Mouse (Mus musculus): ENCODE data around the gene Gpr157. TPM values are rescaled to one million over a fixed set of nuclear protein-coding genes. Genes with fewer than 3 reads are reported as not detected.

Gene Gpr157
- polyA plus RNA-seq, 1 experiment from 2014 or later = 4.5 TPM

- no peak overlapping the region for H3K9ac ChIP-seq (ENCODE audit: low read length)
- H3K4me2 ChIP-seq (ENCODE audit: low read depth, low read length) = no peak overlapping the region
- no peak overlapping the region for H3K27ac ChIP-seq (ENCODE audit: low read length)
- H3K36me3 ChIP-seq (ENCODE audit: control insufficient read depth, insufficient read depth) = peaks cover 4% of the 10 kb centered on the region; the same call in 1 of the 2 replicates
- no peaks in the 10 kb centered on the region for H3K4me1 ChIP-seq (ENCODE audit: control insufficient read depth, insufficient read depth, low read length)
- WGBS = 74% methylated on average over 16 of the region's 16 CpGs
- H3K27me3 ChIP-seq (ENCODE audit: control insufficient read depth, insufficient read depth, low read length) = no peaks in the 10 kb centered on the region
- H3K4me3 ChIP-seq (ENCODE audit: low read length) = no peak overlapping the region
- no peaks in the 10 kb centered on the region for H3K9me3 ChIP-seq (replicated peaks; ENCODE audit: control insufficient read depth, low read length)
- no peak for ATAC-seq (replicated peaks; ENCODE audit: extremely low read depth, insufficient read depth, low FRiP score)
These were observed 25.5 kb upstream of the Gpr157 start for GRCm38 (mm10) chr4:150061432-150062225.

DNA sequence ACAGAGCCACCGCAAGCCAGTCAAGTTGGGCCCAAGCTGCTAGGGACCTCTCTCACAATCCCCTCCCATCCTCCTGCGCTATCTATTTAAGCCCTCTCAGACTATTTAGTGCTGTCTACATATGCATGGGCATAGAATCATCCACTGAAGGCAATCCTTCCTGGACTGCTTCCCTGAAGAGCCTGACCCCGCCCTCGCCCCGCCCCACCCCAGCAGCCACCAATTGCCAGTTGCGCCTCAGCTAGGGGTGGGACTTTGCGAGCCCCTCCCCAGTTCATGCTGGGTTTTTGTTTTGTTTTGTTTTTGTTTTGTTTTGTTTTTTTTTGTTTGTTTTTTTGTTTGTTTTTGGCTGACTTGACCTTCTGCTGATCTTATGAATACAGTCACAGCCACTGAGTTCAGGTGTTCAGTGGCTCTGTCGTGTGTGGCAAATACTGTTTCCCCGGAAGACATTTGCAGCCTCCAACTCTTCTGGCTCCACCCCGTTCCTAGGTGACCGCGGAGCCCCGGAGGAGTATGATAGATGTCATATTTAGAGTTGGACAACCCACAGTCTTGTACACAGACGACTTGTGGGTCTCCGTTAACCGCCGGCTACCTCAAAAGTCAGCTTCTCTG is 20.4 kb upstream of the Gpr157 start:
- no peak for ATAC-seq (replicated peaks; ENCODE audit: extremely low read depth, insufficient read depth, low FRiP score)
- Histone ChIP-seq H3K9me3 (replicated peaks; ENCODE audit: control insufficient read depth, low read length) (no peaks in the 10 kb centered on the region), H3K4me3 (ENCODE audit: low read length) (no peak overlapping the region), H3K36me3 (ENCODE audit: control insufficient read depth, insufficient read depth) (no peaks in the 10 kb centered on the region), H3K27me3 (ENCODE audit: control insufficient read depth, insufficient read depth, low read length) (no peaks in the 10 kb centered on the region), H3K9ac (ENCODE audit: low read length) (no peak overlapping the region), H3K27ac (ENCODE audit: low read length) (no peak overlapping the region), H3K4me2 (ENCODE audit: low read depth, low read length) (no peak overlapping the region), H3K4me1 (ENCODE audit: control insufficient read depth, insufficient read depth, low read length) (peaks cover 7% of the 10 kb centered on the region)
- 80% methylated on average over 17 of the region's 17 CpGs for WGBS

DNA sequence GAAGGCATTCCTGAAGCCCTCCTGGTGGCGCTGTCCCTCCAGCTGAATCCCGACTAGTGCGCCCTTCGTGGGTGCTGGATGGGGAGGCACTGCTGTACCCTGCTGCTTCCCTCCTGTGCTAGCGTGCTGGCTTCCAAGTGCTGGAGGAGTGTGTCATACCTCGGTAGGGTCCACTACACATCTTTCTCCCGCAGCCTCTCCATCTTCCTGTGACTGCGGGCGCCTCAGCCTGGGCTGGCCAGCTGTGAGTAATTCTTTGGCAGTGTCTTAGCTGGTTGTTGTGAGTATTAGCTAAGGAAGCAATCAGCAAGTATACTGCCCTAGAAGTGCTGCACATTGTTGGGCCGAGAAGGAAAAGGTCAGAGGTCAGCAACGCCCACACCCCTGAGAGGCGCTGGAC is 18.9 kb upstream of the Gpr157 start:
- WGBS = 78% methylated on average over 12 of the region's 12 CpGs
- no peaks in the 10 kb centered on the region for H3K36me3 ChIP-seq (ENCODE audit: control insufficient read depth, insufficient read depth)
- ATAC-seq (replicated peaks; ENCODE audit: extremely low read depth, insufficient read depth, low FRiP score) = no peak
- H3K27ac ChIP-seq (ENCODE audit: low read length) = no peak overlapping the region
- H3K4me1 ChIP-seq (ENCODE audit: control insufficient read depth, insufficient read depth, low read length) = peaks cover 7% of the 10 kb centered on the region
- no peak overlapping the region for H3K4me3 ChIP-seq (ENCODE audit: low read length)
- no peaks in the 10 kb centered on the region for H3K9me3 ChIP-seq (replicated peaks; ENCODE audit: control insufficient read depth, low read length)
- no peak overlapping the region for H3K9ac ChIP-seq (ENCODE audit: low read length)
- no peaks in the 10 kb centered on the region for H3K27me3 ChIP-seq (ENCODE audit: control insufficient read depth, insufficient read depth, low read length)
- no peak overlapping the region for H3K4me2 ChIP-seq (ENCODE audit: low read depth, low read length)

GRCm38 (mm10) chr4:150070136-150070535 is 17.0 kb upstream of the Gpr157 start:
- no peaks in the 10 kb centered on the region for H3K9me3 ChIP-seq (replicated peaks; ENCODE audit: control insufficient read depth, low read length)
- no peak overlapping the region for H3K4me3 ChIP-seq (ENCODE audit: low read length)
- no peak overlapping the region for H3K27ac ChIP-seq (ENCODE audit: low read length)
- no peaks in the 10 kb centered on the region for H3K27me3 ChIP-seq (ENCODE audit: control insufficient read depth, insufficient read depth, low read length)
- H3K4me2 ChIP-seq (ENCODE audit: low read depth, low read length) = no peak overlapping the region
- 0 out of 2 replicates have a peak, but pooled peaks have one; percentile 33 for ATAC-seq (replicated peaks; ENCODE audit: extremely low read depth, insufficient read depth, low FRiP score)
- WGBS = 26% methylated on average over 8 of the region's 8 CpGs
- peaks cover 7% of the 10 kb centered on the region for H3K4me1 ChIP-seq (ENCODE audit: control insufficient read depth, insufficient read depth, low read length)
- no peak overlapping the region for H3K9ac ChIP-seq (ENCODE audit: low read length)
- no peaks in the 10 kb centered on the region for H3K36me3 ChIP-seq (ENCODE audit: control insufficient read depth, insufficient read depth)

GRCm38 (mm10) chr4:150072416-150073101 is 14.6 kb upstream of the Gpr157 start:
- no peaks in the 10 kb centered on the region for H3K36me3 ChIP-seq (ENCODE audit: control insufficient read depth, insufficient read depth)
- no peak overlapping the region for H3K27ac ChIP-seq (ENCODE audit: low read length)
- WGBS = 54% methylated on average over 15 of the region's 15 CpGs
- no peaks in the 10 kb centered on the region for H3K27me3 ChIP-seq (ENCODE audit: control insufficient read depth, insufficient read depth, low read length)
- H3K4me2 ChIP-seq (ENCODE audit: low read depth, low read length) = no peak overlapping the region
- H3K4me1 ChIP-seq (ENCODE audit: control insufficient read depth, insufficient read depth, low read length) = peaks cover 11% of the 10 kb centered on the region
- no peaks in the 10 kb centered on the region for H3K9me3 ChIP-seq (replicated peaks; ENCODE audit: control insufficient read depth, low read length)
- H3K9ac ChIP-seq (ENCODE audit: low read length) = no peak overlapping the region
- ATAC-seq (replicated peaks; ENCODE audit: extremely low read depth, insufficient read depth, low FRiP score) = no peak
- H3K4me3 ChIP-seq (ENCODE audit: low read length) = no peak overlapping the region

GRCm38 (mm10) chr4:150073102-150073473 is 14.1 kb upstream of the Gpr157 start:
- Histone ChIP-seq H3K9ac (ENCODE audit: low read length) (no peak overlapping the region), H3K27me3 (ENCODE audit: control insufficient read depth, insufficient read depth, low read length) (no peaks in the 10 kb centered on the region), H3K27ac (ENCODE audit: low read length) (no peak overlapping the region), H3K4me2 (ENCODE audit: low read depth, low read length) (no peak overlapping the region), H3K9me3 (replicated peaks; ENCODE audit: control insufficient read depth, low read length) (no peaks in the 10 kb centered on the region), H3K36me3 (ENCODE audit: control insufficient read depth, insufficient read depth) (no peaks in the 10 kb centered on the region), H3K4me3 (ENCODE audit: low read length) (no peak overlapping the region), H3K4me1 (ENCODE audit: control insufficient read depth, insufficient read depth, low read length) (peaks cover 11% of the 10 kb centered on the region)
- ATAC-seq (replicated peaks; ENCODE audit: extremely low read depth, insufficient read depth, low FRiP score) = no peak
- WGBS = 19% methylated on average over 8 of the region's 8 CpGs

DNA sequence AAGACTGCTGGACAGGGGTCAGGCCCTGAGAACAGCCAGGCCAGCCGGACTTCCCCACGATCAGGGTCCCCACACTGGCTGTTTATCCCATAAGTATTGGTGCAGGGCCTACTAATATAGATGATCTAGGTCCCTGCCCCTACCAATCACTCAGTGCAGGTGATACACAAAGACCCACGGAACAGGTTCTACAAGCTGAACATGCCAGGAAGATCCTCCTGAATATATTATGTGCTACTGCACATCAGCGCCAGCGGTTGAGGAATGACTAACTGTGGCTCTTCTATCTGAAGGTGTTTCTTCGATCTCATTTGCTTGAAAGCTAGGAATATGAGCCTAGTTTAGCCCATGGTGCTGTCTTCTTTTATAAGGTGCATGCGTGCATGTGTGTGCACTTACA is 11.8 kb upstream of the Gpr157 start:
- H3K27ac ChIP-seq (ENCODE audit: low read length) = no peak overlapping the region
- no peak for ATAC-seq (replicated peaks; ENCODE audit: extremely low read depth, insufficient read depth, low FRiP score)
- 86% methylated on average over 7 of the region's 7 CpGs for WGBS
- H3K36me3 ChIP-seq (ENCODE audit: control insufficient read depth, insufficient read depth) = no peaks in the 10 kb centered on the region
- peaks cover 16% of the 10 kb centered on the region for H3K4me1 ChIP-seq (ENCODE audit: control insufficient read depth, insufficient read depth, low read length)
- H3K4me3 ChIP-seq (ENCODE audit: low read length) = no peak overlapping the region
- no peaks in the 10 kb centered on the region for H3K27me3 ChIP-seq (ENCODE audit: control insufficient read depth, insufficient read depth, low read length)
- H3K9ac ChIP-seq (ENCODE audit: low read length) = no peak overlapping the region
- no peak overlapping the region for H3K4me2 ChIP-seq (ENCODE audit: low read depth, low read length)
- H3K9me3 ChIP-seq (replicated peaks; ENCODE audit: control insufficient read depth, low read length) = no peaks in the 10 kb centered on the region

DNA sequence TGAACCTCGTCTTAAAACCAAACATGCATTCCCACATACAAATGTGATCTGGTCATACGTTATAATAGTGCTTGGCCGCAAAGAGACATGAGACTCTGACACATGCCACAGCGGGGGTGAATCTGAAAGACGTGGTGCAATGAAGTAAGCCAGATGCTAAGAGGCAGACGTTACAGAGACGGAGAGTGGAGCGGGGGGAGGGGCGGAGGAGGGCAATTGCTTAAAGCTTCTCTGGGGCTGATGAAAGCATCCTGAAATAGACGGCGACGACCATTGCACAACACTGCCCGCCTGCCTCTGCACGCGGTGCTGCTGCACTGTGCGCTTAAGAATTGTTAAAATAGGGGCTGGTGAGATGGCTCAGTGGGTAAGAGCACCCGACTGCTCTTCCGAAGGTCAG is 11.0 kb upstream of the Gpr157 start:
- no peak overlapping the region for H3K9ac ChIP-seq (ENCODE audit: low read length)
- no peaks in the 10 kb centered on the region for H3K9me3 ChIP-seq (replicated peaks; ENCODE audit: control insufficient read depth, low read length)
- 22% methylated on average over 18 of the region's 18 CpGs for WGBS
- no peak for ATAC-seq (replicated peaks; ENCODE audit: extremely low read depth, insufficient read depth, low FRiP score)
- peaks cover 12% of the 10 kb centered on the region for H3K4me1 ChIP-seq (ENCODE audit: control insufficient read depth, insufficient read depth, low read length)
- H3K36me3 ChIP-seq (ENCODE audit: control insufficient read depth, insufficient read depth) = no peaks in the 10 kb centered on the region
- no peak overlapping the region for H3K27ac ChIP-seq (ENCODE audit: low read length)
- no peak overlapping the region for H3K4me2 ChIP-seq (ENCODE audit: low read depth, low read length)
- no peaks in the 10 kb centered on the region for H3K27me3 ChIP-seq (ENCODE audit: control insufficient read depth, insufficient read depth, low read length)
- no peak overlapping the region for H3K4me3 ChIP-seq (ENCODE audit: low read length)

- Histone ChIP-seq H3K4me1 (ENCODE audit: control insufficient read depth, insufficient read depth, low read length) (peaks cover 12% of the 10 kb centered on the region), H3K4me2 (ENCODE audit: low read depth, low read length) (no peak overlapping the region), H3K9ac (ENCODE audit: low read length) (no peak overlapping the region), H3K27ac (ENCODE audit: low read length) (no peak overlapping the region), H3K36me3 (ENCODE audit: control insufficient read depth, insufficient read depth) (no peaks in the 10 kb centered on the region), H3K27me3 (ENCODE audit: control insufficient read depth, insufficient read depth, low read length) (no peaks in the 10 kb centered on the region), H3K4me3 (ENCODE audit: low read length) (no peak overlapping the region), H3K9me3 (replicated peaks; ENCODE audit: control insufficient read depth, low read length) (no peaks in the 10 kb centered on the region)
- no peak for ATAC-seq (replicated peaks; ENCODE audit: extremely low read depth, insufficient read depth, low FRiP score)
- 77% methylated on average over 2 of the region's 2 CpGs for WGBS
These were observed 8.5 kb upstream of the Gpr157 start for GRCm38 (mm10) chr4:150078646-150079045.

All from heart, embryonic 16.5 days (tissue).